Mouse (Mus musculus) spleen, adult 2 months (tissue): ENCODE data around the gene Lclat1.

ENCODE experiments used
- CTCF ChIP-seq: fragments of 200-500 bp; IDR thresholded peaks from 2 replicates; pipeline ENCODE4 v1.5.1; 2011; ENCODE audit warnings: mild to moderate bottlenecking, inconsistent platforms; ENCODE audit not compliant: insufficient read depth, insufficient read length, insufficient replicate concordance; ENCODE audit errors: extremely low read depth
- POLR2A ChIP-seq: fragments of 200-500 bp; IDR thresholded peaks from 2 replicates; pipeline ENCODE4 v1.6.1; 2011; ENCODE audit warnings: low read depth, low read length, inconsistent platforms

- TF ChIP-seq POLR2A = no peak
- TF ChIP-seq CTCF = no peak
These were observed 41.2 kb upstream of the Lclat1 start for GRCm38 (mm10) chr17:73066387-73067169.
